Mouse (Mus musculus): Measurements from ENCODE around the gene Slc47a1.

- TF ChIP-seq EP300 (IDR thresholded peaks at IDR 0.05; ENCODE audit: insufficient read depth, low read depth, low read length) (no peak), POLR2A (IDR thresholded peaks at IDR 0.05; ENCODE audit: insufficient read depth, low read length) (no peak), CTCF (IDR thresholded peaks at IDR 0.05; ENCODE audit: low read depth, low read length) (no peak)
These were observed 30.9 kb upstream of the Slc47a1 start for GRCm38 (mm10) chr11:61409051-61409450.
